Mouse (Mus musculus) myocyte (in vitro differentiated cells): ENCODE data around the gene Sfi1. TPM values are rescaled to one million over a fixed set of nuclear protein-coding genes. Genes with fewer than 3 reads are reported as not detected.
"Not testable (repeated sequence)": the region's sequence is repeated elsewhere in the genome, so short reads cannot be mapped to it uniquely, and the experiment has no call there.

ENCODE experiments used
- H3K27me3 ChIP-seq: one replicate; pipeline ENCODE4 v1.6.1; 2011; ENCODE audit not compliant: control insufficient read depth, insufficient read depth, insufficient read length
- H3K36me3 ChIP-seq: one replicate; pipeline ENCODE4 v1.6.1; 2011; ENCODE audit not compliant: control insufficient read depth, insufficient read depth
- H3K4me2 ChIP-seq: one replicate; pipeline ENCODE4 v1.6.1; 2011; ENCODE audit warnings: low read depth, control low read depth
- H3K4me3 ChIP-seq: one replicate; pipeline ENCODE4 v1.5.1; 2011; ENCODE audit warnings: mild to moderate bottlenecking, control low read depth, moderate library complexity
- H3K79me2 ChIP-seq: one replicate; pipeline ENCODE4 v1.6.1; 2011; ENCODE audit not compliant: control insufficient read depth, insufficient read depth
- H3ac ChIP-seq: one replicate; pipeline ENCODE4 v1.6.1; 2011; ENCODE audit not compliant: control insufficient read depth, insufficient read length
- polyA plus RNA-seq: library from polyadenylated mRNA; unstranded; fragments of >200 nt; fragmentation: generic; extraction: Trizol; gene quantifications from one replicate; pipeline ENCODE4 v1.2.1, GENCODE M21; 2012; ENCODE audit warnings: missing spikeins

Gene Sfi1
- polyA plus RNA-seq, 1 experiment = 6.2 TPM

GRCm38 (mm10) chr11:3162236-3162897 is 30.9 kb downstream of the Sfi1 start:
- not testable (repeated sequence) for H3ac ChIP-seq, H3K36me3 ChIP-seq, H3K79me2 ChIP-seq, H3K4me2 ChIP-seq, H3K4me3 ChIP-seq, H3K27me3 ChIP-seq

DNA sequence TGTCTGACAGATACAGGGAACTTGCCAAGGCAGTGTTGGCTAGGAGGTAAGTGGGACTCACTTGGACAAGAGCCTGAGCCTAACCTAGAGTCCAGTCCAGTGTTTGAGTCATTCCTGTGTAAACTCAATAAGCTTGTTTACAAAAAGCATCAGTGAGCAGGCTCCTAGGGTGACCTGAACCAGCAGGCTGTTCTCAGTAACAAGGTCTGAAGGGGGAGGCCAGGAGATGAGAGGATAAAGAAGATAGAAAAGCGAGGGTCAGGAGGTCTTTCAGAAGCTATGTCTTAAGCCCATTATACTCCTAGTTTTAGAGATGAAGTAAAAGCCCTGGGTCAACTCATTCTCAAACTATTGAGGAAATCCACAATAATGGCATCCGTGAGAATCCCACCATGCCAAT is 31.9 kb downstream of the Sfi1 start:
- not testable (repeated sequence) for H3K36me3 ChIP-seq, H3K27me3 ChIP-seq, H3ac ChIP-seq, H3K79me2 ChIP-seq, H3K4me3 ChIP-seq, H3K4me2 ChIP-seq

DNA sequence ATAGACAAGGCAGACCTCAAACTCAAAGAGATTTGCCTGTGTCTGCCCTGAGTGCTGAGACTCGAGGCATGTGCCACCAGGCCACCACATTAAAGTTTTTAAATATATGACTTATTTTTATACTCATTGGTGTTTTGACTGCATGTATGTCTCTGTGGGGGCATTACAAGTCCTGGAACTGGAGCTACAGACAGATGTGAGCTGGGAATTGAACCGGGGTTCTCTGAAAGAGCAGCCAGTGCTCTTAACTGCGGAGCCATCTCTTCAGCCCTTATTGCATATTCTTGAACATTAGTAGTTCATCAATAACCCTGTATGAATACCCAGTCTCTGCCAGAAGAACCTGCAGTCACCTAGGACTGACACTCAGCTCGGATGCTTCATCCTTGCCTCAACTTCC is 34.5 kb downstream of the Sfi1 start:
- not testable (repeated sequence) for H3ac ChIP-seq, H3K79me2 ChIP-seq, H3K4me3 ChIP-seq, H3K27me3 ChIP-seq, H3K36me3 ChIP-seq, H3K4me2 ChIP-seq

DNA sequence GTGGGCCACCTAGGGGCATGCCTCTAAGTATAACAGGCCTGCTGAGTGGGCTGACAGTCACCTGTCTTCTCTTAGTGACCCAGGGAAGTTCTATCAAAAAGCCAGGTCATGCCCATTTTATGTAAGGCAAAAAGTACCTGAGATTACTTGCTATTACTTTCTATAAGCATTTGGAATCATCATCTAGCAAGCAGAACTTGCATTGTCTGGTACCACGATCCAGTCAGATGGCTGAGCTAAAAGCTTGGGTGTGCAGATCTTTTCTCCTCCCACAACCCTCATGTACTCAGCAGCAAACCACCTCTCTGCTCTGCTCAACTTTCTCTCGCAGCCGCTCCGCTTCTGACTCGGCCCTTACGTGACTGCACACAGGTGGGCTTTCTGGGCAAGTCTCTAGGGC is 35.3 kb downstream of the Sfi1 start:
- peak overlapping the region; percentile 7 for H3K4me2 ChIP-seq
- not testable (repeated sequence) for H3ac ChIP-seq, H3K36me3 ChIP-seq, H3K27me3 ChIP-seq, H3K79me2 ChIP-seq, H3K4me3 ChIP-seq

DNA sequence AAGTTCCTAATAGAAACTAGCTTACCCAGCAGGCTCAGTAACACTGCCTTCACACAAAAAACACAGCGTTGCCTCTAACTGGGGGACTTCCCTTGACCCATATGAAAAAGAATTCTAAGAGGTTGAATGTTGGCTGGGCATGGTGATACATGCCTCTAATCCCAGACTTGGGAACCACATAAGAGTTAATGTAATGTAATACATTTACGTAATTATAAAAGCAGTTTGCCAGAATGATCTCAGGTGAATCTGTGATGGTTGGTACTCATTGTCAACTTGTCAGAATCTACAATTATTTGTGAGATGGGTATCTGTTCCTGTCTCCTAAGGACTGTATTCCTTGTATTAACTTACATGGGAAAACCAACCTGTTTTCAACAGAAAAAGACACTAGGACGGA is 36.3 kb downstream of the Sfi1 start:
- H3ac ChIP-seq, H3K27me3 ChIP-seq, H3K4me2 ChIP-seq: not testable (repeated sequence)

DNA sequence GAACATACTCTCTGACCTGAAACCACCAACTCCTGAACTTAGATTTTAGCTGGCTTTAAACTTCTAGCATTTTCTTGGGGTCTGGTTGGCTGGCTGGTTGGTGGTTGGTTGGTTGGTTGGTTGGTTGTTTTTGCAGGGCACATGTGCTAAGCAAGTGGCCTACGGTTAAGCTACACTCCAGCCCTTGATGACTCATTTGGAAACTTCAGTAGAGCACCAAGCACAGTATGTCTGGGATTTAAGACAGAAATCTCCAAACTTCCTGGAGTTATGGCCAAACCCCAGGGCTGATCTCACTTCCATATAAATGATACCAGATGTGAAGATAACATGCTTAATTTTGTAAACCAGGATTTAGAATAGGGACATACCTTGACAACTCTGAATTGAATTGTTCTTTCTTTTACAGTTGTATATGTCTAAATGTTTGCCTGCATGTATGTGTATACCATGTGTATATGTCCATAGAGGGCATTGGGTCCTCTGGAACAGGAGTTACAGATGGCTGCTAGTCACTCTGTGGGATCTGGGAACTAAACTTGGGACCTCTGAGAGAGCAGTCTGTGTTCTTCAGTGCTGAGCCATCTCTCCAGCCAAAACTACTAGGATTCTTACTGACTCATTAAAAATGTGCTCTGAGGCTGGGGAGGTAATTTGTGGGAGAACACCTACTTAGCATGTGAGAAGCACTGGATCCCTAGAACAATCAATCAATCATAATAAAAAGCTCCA is 39.4 kb downstream of the Sfi1 start:
- H3ac ChIP-seq, H3K36me3 ChIP-seq, H3K4me3 ChIP-seq, H3K27me3 ChIP-seq, H3K4me2 ChIP-seq, H3K79me2 ChIP-seq: not testable (repeated sequence)

More for the DNA sequence above, 36.3 kb downstream of the Sfi1 start:
- H3K4me3 ChIP-seq, H3K79me2 ChIP-seq, H3K36me3 ChIP-seq: not testable (repeated sequence)

- H3K36me3 ChIP-seq, H3K4me2 ChIP-seq, H3K79me2 ChIP-seq, H3ac ChIP-seq, H3K4me3 ChIP-seq, H3K27me3 ChIP-seq: not testable (repeated sequence)
Measured at GRCm38 (mm10) chr11:3151358-3151757, 41.9 kb downstream of the Sfi1 start.

- not testable (repeated sequence) for H3K27me3 ChIP-seq, H3K36me3 ChIP-seq, H3K4me2 ChIP-seq, H3K4me3 ChIP-seq, H3K79me2 ChIP-seq, H3ac ChIP-seq
Measured at GRCm38 (mm10) chr11:3150677-3151003, 42.6 kb downstream of the Sfi1 start.

DNA sequence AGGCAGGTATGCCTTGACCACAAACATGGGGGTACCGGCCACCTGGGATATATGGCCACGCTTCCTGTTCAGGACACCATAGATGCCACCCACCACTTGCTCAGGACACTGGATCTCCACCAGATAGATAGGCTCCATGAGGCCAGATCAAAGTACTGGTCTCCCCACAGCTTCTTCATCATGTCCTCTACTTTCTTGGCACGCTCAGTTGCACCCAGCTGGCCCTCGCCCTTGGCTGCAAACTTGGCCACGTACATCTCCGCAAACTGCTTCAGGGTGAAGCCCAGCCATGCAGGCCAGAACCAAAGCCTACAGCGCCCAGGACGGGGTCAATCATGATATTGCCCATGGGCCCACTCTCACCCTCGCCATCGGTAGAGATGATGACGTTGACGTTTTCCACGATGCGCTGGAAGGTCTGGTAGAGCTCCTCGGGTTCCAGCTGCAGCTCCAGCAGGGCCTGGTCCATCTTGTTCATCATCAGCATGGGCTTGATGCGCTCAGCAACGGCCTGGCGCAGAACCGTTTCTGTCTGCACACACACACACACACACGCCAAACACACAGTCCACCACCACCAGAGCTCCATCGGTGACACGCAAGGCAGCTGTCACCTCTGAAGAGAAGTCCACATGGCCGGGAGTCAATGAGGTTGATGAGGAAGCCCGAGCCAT is 43.1 kb downstream of the Sfi1 start:
- not testable (repeated sequence) for H3K36me3 ChIP-seq, H3K79me2 ChIP-seq, H3K4me3 ChIP-seq, H3K27me3 ChIP-seq, H3ac ChIP-seq, H3K4me2 ChIP-seq

DNA sequence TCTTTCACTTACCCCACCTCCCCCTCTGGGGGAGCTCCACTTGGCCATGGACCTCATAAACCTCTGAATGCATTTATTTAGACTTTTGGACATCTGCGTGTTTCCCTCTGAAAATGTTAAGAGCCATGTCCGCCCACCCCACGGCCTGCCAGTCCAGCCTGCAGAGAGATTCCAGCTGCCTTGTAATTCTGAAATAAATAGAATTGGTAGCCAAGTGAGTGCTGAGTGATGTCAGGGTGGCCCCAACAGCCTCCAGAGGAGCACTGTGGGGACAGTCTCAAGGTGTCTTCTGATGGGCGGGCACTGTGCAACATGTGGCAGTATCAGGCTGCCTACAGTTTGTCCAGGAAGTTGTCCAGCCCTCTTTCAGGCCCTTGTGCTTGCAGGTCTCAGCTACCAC is 43.8 kb downstream of the Sfi1 start:
- H3K36me3 ChIP-seq, H3K4me2 ChIP-seq: not testable (repeated sequence)

GRCm38 (mm10) chr11:3146806-3147205 is 46.5 kb downstream of the Sfi1 start:
- not testable (repeated sequence) for H3K4me2 ChIP-seq, H3K79me2 ChIP-seq, H3K4me3 ChIP-seq, H3K27me3 ChIP-seq, H3K36me3 ChIP-seq, H3ac ChIP-seq

More for the DNA sequence above, 43.8 kb downstream of the Sfi1 start:
- H3ac ChIP-seq, H3K4me3 ChIP-seq, H3K27me3 ChIP-seq, H3K79me2 ChIP-seq: not testable (repeated sequence)

DNA sequence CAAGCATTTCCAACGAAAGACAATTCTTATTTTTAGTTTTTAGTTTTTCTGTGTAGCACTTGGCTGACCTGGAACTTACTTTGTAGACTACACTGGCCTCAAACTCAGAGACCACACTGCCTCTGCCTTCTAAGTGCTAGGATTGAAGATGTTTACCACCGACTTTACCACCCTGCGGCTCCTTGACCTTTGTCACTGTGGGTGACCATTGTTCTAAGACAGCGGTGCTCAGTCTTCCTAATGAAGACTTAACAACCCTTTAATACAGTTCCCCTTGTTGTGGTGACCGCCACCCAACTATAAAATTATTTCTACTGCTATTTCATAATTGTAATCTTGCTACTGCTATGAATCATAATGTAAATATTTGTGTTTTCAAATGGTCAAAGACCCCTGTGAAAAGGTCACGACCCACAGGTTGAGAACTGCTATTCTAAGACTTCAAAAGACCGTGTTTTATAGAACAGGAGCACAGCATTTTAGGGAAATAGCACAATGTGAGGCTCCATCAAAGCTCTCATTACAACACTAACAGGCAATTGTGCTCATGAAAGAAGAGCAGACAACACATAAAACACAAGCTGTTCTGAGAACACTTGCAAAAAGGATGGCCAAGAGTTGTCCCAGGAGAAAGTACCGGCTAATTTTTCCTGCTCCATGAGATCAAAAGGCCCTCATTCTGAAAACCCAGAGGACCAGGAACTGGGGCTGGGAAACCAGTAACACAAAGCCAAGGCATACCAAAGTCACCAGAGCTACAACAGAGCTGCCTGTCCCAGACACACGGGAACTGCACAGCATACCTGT is 47.7 kb downstream of the Sfi1 start:
- H3K36me3 ChIP-seq, H3K4me3 ChIP-seq, H3ac ChIP-seq, H3K79me2 ChIP-seq, H3K27me3 ChIP-seq, H3K4me2 ChIP-seq: not testable (repeated sequence)
